Mouse (Mus musculus) layer of hippocampus, adult 2 months (tissue): ENCODE data around the gene Bcor. TPM values are rescaled to one million over a fixed set of nuclear protein-coding genes. Genes with fewer than 3 reads are reported as not detected.

Experiments
- DNase-seq, 2 experiments: peaks; one replicate each; pipeline ENCODE4 v3.0.0; 2022; ENCODE audit warnings: low spot score in 2 of 2
- H3K27ac ChIP-seq: fragments of 200-600 bp; 2 replicates; pipeline ENCODE4 v1.8.1; 2022
- H3K4me3 ChIP-seq: fragments of 200-600 bp; 2 replicates; pipeline ENCODE4 v1.8.1; 2022; ENCODE audit warnings: mild to moderate bottlenecking
- CTCF ChIP-seq: fragments of 200-600 bp; conservative IDR thresholded peaks from 2 replicates; pipeline ENCODE4 v1.8.1; 2022; ENCODE audit warnings: antibody characterized with exemption, mild to moderate bottlenecking, moderate library complexity
- total RNA-seq, 2 experiments: library from RNA; stranded (reverse); gene quantifications; 2 replicates each; pipeline ENCODE4 v1.2.3; 2021

The Bcor gene
- total RNA-seq, 2 experiments from 2014 or later = 16.7 to 21.3 TPM

GRCm38 (mm10) chrX:11993641-11994419 is 166.3 kb downstream of the Bcor start:
- no peak for TF ChIP-seq CTCF
- H3K4me3 ChIP-seq = no peak overlapping the region
- no peak overlapping the region for H3K27ac ChIP-seq
- no peak for DNase-seq

DNA sequence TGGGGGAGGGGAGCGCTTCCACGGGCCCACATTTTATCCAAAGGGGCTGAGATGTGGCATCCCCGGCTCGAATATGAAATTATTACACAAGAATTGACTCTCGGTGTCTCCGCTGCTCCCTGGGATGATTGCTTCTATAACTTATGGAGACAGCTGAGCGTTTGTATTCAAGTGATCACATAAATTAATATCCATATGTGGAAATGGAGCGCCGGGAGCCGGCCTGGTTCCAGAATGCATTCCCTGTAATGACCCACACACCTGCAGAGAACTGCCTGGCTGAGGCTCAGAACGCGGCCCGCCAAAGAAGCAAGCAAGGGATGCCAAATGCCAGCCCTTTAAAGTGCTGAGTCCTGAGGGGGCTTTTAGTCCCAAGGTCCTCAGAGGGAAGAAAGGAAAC is 170.7 kb downstream of the Bcor start:
- no peak for DNase-seq
- H3K4me3 ChIP-seq = no peak overlapping the region
- TF ChIP-seq CTCF = no peak
- H3K27ac ChIP-seq = no peak overlapping the region

GRCm38 (mm10) chrX:11988191-11988896 is 171.8 kb downstream of the Bcor start:
- no peak for DNase-seq
- H3K27ac ChIP-seq = no peak overlapping the region
- no peak for TF ChIP-seq CTCF
- no peak overlapping the region for H3K4me3 ChIP-seq

GRCm38 (mm10) chrX:11987602-11988001 is 172.6 kb downstream of the Bcor start:
- TF ChIP-seq CTCF = no peak
- DNase-seq = no peak
- Histone ChIP-seq H3K27ac (no peak overlapping the region), H3K4me3 (no peak overlapping the region)
